Mouse (Mus musculus) hindbrain, embryonic 10.5 days (tissue): ENCODE data around the gene Usp6nl. TPM values are rescaled to one million over a fixed set of nuclear protein-coding genes. Genes with fewer than 3 reads are reported as not detected.

Source experiments
- DNase-seq: peaks from one replicate; pipeline ENCODE4 v3.0.0-alpha.2; 2017; ENCODE audit warnings: low spot score
- H3K27ac ChIP-seq: fragments of 300-500 bp; sonication (generic); 2 replicates; pipeline ENCODE4 v1.5.1; 2016; ENCODE audit warnings: mild to moderate bottlenecking, moderate library complexity
- H3K27me3 ChIP-seq: fragments of 300-500 bp; sonication (generic); 2 replicates; pipeline ENCODE4 v1.6.1; 2016; ENCODE audit warnings: mild to moderate bottlenecking; ENCODE audit not compliant: poor library complexity, insufficient read depth, severe bottlenecking
- H3K36me3 ChIP-seq: fragments of 300-500 bp; sonication (generic); 2 replicates; pipeline ENCODE4 v1.6.1; 2016; ENCODE audit warnings: mild to moderate bottlenecking, moderate library complexity
- H3K4me1 ChIP-seq: fragments of 300-500 bp; sonication (generic); replicated peaks from 2 replicates; pipeline ENCODE4 v1.6.1; 2016; ENCODE audit warnings: mild to moderate bottlenecking
- H3K4me3 ChIP-seq: fragments of 300-500 bp; sonication (generic); 2 replicates; pipeline ENCODE4 v1.5.1; 2016; ENCODE audit warnings: mild to moderate bottlenecking, moderate library complexity
- H3K9me3 ChIP-seq: fragments of 300-500 bp; sonication (generic); 2 replicates; pipeline ENCODE4 v1.6.1; 2016; ENCODE audit warnings: mild to moderate bottlenecking, moderate library complexity
- WGBS: fragments of 180-500 bp; shearing (Covaris S2); methylation state at CpG from one replicate; pipeline ENCODE4 v1.1.7; 2016; 5-methylcytosine and 5-hydroxymethylcytosine counted together
- polyA plus RNA-seq: library from polyadenylated mRNA; unstranded; fragments of >200 nt; fragmentation: Nextera tagmentation; extraction: Ambion mirVana; gene quantifications from 2 replicates; pipeline ENCODE4 v1.2.1, GENCODE M21; 2016

The Usp6nl gene
- polyA plus RNA-seq, 1 experiment from 2014 or later = 11.6 TPM

DNA sequence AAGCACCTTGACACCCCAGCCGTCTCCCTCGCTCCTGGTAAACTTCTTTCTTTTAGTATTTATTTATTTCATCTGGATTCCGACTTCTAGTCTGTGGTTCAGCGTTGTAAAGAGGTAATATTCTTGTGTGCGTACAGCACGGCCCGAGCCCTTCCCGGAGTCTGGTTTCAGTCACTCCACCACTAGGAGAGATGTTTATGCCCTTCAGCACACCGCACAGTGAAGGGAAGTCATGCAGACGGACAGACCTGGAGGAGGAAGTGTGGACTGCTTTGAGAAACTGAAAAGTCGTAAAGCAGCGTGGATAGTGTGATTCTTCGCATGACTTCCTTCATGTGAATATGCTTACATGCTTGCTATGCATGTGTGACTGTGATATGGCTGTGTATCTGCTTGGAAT lies 40.7 kb downstream of the Usp6nl start:
- DNase-seq = no peak
- Histone ChIP-seq H3K27ac (no peak overlapping the region), H3K4me3 (no peak overlapping the region), H3K4me1 (peaks cover 35% of the 10 kb centered on the region), H3K36me3 (peaks cover 3% of the 10 kb centered on the region; the same call in 1 of the 2 replicates), H3K27me3 (no peaks in the 10 kb centered on the region), H3K9me3 (no peaks in the 10 kb centered on the region)
- WGBS = 86% methylated on average over 13 of the region's 13 CpGs

DNA sequence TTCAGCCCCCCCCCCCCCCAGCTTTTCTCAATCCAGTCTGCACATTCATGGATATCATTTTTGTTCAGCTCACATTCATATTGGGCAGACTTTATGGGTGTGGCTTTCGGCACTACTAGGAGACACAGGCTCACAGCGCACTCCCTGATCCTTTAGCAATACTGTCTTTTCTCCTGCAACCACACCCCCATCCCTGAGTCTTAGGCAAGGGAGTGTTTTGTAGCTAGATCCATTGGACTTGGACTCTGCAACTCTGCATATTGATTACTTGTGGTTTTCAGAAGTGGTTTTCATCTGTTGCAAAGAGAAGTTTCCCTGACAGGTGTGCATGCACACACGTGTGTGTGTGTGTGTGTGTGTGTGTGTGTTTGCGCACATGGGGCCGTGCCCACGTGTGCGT lies 41.5 kb downstream of the Usp6nl start:
- Histone ChIP-seq H3K27ac (no peak overlapping the region), H3K9me3 (no peaks in the 10 kb centered on the region), H3K4me3 (no peak overlapping the region), H3K27me3 (no peaks in the 10 kb centered on the region), H3K36me3 (peaks cover 2% of the 10 kb centered on the region; the same call in 1 of the 2 replicates), H3K4me1 (peaks cover 31% of the 10 kb centered on the region)
- 92% methylated on average over 7 of the region's 7 CpGs for WGBS
- DNase-seq = no peak

DNA sequence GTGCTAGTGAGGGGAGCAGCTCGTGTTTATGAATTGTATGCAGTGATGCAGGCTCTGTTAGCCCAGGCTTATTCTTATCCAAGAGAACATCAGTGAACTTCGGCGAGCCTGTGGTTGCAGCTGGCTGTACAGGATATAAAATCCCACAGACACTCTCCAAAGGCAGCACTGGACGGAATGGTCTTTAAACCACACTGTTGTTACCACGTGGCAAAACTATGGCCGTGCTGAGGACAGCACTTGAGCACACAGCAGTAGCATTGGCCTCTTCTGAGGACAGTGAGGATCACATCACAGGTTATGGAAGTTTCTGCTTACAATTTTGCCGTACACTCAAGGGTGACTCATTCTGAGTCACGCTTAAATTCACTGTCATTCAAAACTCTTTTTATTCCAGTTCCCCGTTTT lies 44.1 kb downstream of the Usp6nl start:
- 79% methylated on average over 9 of the region's 9 CpGs for WGBS
- no peak overlapping the region for H3K4me3 ChIP-seq
- H3K27ac ChIP-seq = no peak overlapping the region
- no peaks in the 10 kb centered on the region for H3K9me3 ChIP-seq
- H3K4me1 ChIP-seq = peaks cover 19% of the 10 kb centered on the region; the same call in 1 of the 2 replicates
- no peaks in the 10 kb centered on the region for H3K36me3 ChIP-seq
- no peak for DNase-seq
- H3K27me3 ChIP-seq = no peaks in the 10 kb centered on the region

DNA sequence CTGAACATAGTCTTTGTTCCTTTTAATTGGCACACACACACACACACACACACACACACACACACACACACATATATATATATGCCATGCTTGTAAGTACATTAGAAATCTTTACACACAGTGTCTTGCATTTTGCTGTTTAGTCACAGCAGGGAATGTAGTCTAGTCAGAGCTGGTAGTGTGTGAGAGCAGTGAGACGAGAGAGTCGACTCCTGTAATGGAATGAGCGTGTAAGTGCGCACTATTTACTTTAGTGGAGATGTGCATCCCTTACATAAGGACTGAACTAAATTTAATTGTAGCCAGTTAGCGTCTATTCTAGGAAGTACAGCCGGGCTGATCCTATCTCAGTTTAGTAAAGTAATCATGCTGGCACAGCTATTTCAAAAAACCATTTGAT lies 44.5 kb downstream of the Usp6nl start:
- Histone ChIP-seq H3K4me3 (no peak overlapping the region), H3K36me3 (no peaks in the 10 kb centered on the region), H3K27ac (no peak overlapping the region), H3K27me3 (no peaks in the 10 kb centered on the region), H3K9me3 (no peaks in the 10 kb centered on the region), H3K4me1 (peaks cover 19% of the 10 kb centered on the region; the same call in 1 of the 2 replicates)
- 88% methylated on average over 6 of the region's 6 CpGs for WGBS
- no peak for DNase-seq

DNA sequence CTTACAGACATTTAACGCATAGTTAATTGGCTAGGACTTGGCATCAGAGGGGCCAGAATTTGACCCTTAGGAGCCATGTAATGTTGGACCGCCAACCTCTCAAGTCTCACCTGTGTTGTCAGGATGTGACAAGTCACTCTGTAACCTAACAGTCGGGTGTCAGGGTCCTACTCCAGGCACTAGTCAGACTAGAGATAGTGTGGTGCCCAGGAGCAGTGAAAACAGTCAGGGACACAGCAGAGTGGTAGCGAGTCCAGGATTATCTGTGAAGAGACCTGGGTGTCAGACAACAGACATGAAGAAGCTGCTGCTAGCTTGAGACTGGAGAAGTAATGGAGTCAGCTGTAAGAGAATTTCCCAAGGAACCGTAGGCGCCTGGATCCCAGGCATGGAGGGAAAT lies 45.0 kb downstream of the Usp6nl start:
- no peaks in the 10 kb centered on the region for H3K9me3 ChIP-seq
- DNase-seq = no peak
- 94% methylated on average over 6 of the region's 6 CpGs for WGBS
- peaks cover 19% of the 10 kb centered on the region; the same call in 1 of the 2 replicates for H3K4me1 ChIP-seq
- no peak overlapping the region for H3K27ac ChIP-seq
- no peaks in the 10 kb centered on the region for H3K27me3 ChIP-seq
- H3K4me3 ChIP-seq = no peak overlapping the region
- H3K36me3 ChIP-seq = no peaks in the 10 kb centered on the region

DNA sequence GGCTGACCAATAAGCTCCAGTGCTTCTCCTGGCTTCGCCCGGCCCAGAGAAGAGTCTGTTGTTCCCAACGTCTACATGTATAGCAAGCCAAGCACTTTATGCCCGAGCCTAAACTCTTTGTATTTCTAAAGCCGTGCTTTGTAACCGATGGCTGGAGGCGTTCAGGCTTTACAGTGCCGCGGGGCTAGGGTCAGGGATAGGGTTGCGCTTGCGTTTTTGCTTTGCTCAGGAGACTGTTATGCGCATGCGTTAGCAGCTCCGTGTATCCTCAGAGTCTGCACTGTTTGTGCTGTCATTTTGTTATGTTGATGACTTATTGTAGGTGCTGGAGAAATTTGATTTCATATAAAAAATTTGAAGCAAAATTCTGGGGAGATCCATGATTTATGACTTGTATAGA lies 51.7 kb downstream of the Usp6nl start:
- Histone ChIP-seq H3K36me3 (no peaks in the 10 kb centered on the region), H3K4me1 (peaks cover 18% of the 10 kb centered on the region; the same call in 1 of the 2 replicates), H3K27me3 (no peaks in the 10 kb centered on the region), H3K27ac (no peak overlapping the region), H3K9me3 (no peaks in the 10 kb centered on the region), H3K4me3 (no peak overlapping the region)
- DNase-seq = no peak
- WGBS = 73% methylated on average over 14 of the region's 14 CpGs

DNA sequence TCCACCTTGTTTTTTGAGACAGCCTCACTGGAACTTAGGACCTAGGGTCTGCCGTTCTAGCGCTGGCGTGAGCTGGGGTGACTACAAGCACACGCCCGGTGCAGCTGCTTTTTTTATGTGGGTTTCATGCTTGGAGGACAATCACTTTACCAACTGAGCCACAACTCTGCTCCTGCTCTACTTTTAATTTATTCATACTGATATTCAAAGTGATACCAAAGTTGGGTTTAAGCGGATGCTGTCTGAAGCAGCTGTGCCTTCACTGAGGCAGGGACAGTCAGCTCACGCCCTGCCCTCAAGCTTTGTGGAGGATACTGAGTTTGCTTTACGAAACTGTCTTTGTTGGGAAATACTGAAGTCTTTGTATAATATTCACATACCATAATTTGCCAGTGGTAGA lies 53.6 kb downstream of the Usp6nl start:
- no peak overlapping the region for H3K27ac ChIP-seq
- H3K9me3 ChIP-seq = no peaks in the 10 kb centered on the region
- no peak for DNase-seq
- H3K4me1 ChIP-seq = peaks cover 18% of the 10 kb centered on the region; the same call in 1 of the 2 replicates
- H3K36me3 ChIP-seq = no peaks in the 10 kb centered on the region
- no peak overlapping the region for H3K4me3 ChIP-seq
- 92% methylated on average over 8 of the region's 8 CpGs for WGBS
- H3K27me3 ChIP-seq = no peaks in the 10 kb centered on the region

DNA sequence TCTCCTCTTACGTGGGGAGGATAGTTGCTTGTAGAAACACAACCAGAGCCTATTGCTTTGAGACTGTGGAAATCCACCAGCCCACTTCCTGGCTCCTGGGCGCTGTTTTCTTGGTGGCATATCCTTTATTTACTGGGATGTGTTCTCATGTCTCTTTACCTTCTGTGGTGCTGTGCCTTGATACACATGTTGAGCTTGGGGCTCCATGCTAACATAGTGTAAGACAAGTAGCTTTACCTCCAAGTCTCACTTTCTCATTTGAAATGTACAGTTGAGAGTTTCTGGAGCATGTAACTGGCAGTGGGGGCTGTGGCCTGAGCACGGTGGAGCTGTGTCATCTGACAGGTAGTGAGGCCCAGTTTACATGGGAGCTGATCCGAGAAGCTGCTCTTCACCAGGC lies 54.5 kb downstream of the Usp6nl start:
- Histone ChIP-seq H3K4me1 (peaks cover 18% of the 10 kb centered on the region; the same call in 1 of the 2 replicates), H3K9me3 (no peaks in the 10 kb centered on the region), H3K27ac (no peak overlapping the region), H3K36me3 (no peaks in the 10 kb centered on the region), H3K4me3 (no peak overlapping the region), H3K27me3 (no peaks in the 10 kb centered on the region)
- no peak for DNase-seq
- 86% methylated on average over 4 of the region's 4 CpGs for WGBS

DNA sequence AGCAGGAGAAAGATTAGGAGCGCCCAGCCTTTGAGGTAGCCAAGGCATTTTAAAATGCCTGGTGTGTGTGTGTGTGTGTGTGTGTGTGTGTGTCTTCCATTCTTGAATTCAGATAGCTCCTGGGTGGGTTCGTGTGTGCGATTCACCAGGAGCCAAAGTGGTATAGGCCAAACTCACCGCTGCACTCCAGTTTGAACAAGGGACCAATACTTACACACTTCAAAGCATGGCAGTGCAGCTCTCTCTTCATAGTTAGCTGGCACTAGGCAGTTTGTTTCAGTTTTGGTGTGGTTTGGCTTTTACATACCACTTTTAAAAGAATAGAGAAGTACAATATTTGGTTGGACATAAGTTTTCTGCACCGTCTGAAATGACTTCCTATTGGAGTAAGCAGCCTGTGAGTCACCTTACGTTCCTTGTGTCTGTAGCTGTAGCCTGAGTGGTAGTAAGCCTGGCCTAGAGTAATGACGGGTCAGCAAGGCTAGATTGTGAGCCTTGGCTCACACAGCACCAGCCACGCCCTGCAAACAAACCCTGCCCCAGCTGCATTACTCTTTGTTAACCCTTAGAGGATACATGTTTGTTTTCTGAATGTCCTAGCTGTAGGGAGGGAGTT lies 56.2 kb downstream of the Usp6nl start:
- Histone ChIP-seq H3K36me3 (0 out of 2 replicates have a peak, but pooled peaks cover 2% of the 10 kb centered on the region), H3K9me3 (no peaks in the 10 kb centered on the region), H3K27ac (no peak overlapping the region), H3K4me3 (no peak overlapping the region), H3K4me1 (peaks cover 18% of the 10 kb centered on the region; the same call in 1 of the 2 replicates), H3K27me3 (no peaks in the 10 kb centered on the region)
- no peak for DNase-seq
- 79% methylated on average over 8 of the region's 8 CpGs for WGBS

DNA sequence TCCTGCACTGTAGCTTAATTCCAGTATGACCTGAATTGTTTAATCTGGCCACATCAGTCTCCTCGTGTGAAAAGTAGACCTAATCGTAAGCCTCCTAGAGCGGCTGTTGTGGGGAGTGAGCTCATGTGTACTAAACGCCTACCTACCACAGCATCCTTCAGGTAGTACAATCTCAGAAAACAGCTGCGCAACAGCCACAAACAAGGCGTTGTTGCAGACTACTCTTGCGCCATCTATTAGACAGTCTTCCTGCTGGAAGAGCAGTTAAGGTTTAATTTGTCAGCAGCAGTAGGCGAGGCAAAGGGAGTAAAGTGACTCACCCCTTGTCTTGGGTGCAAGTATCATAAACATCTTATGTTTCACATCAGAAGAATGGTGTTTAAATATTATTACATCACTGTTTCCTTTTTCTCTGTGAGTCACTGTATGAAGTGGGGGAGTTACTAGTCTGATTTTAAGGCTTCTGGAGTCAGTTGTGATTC lies 57.3 kb downstream of the Usp6nl start:
- Histone ChIP-seq H3K27me3 (no peaks in the 10 kb centered on the region), H3K27ac (no peak overlapping the region), H3K9me3 (no peaks in the 10 kb centered on the region), H3K4me3 (no peak overlapping the region), H3K36me3 (0 out of 2 replicates have a peak, but pooled peaks cover 3% of the 10 kb centered on the region), H3K4me1 (peaks cover 15% of the 10 kb centered on the region; the same call in 1 of the 2 replicates)
- DNase-seq = no peak
- 95% methylated on average over 8 of the region's 8 CpGs for WGBS

DNA sequence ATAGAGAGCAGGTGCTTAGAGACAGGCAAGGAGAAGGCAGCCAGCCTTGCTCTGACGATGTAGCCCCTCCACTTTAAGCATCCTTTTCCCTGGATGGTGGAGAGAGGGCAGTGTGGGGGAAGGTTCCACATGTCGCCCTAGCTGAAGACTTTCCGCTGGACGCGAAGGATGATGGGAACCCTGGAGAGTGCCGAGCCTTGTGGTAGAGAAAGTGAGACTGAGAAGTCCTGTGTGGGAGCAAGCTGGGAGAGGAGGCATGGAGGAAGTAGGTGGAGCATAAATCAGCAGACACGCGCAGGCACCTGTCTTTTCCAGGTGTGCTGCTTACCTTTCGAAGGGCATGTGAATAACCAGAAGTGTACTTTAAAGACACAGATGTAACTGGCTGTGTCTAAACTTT lies 57.9 kb downstream of the Usp6nl start:
- no peak for DNase-seq
- 0 out of 2 replicates have a peak, but pooled peaks cover 3% of the 10 kb centered on the region for H3K36me3 ChIP-seq
- H3K4me1 ChIP-seq = peaks cover 15% of the 10 kb centered on the region; the same call in 1 of the 2 replicates
- H3K9me3 ChIP-seq = no peaks in the 10 kb centered on the region
- no peak overlapping the region for H3K27ac ChIP-seq
- no peak overlapping the region for H3K4me3 ChIP-seq
- H3K27me3 ChIP-seq = no peaks in the 10 kb centered on the region
- 87% methylated on average over 9 of the region's 9 CpGs for WGBS

DNA sequence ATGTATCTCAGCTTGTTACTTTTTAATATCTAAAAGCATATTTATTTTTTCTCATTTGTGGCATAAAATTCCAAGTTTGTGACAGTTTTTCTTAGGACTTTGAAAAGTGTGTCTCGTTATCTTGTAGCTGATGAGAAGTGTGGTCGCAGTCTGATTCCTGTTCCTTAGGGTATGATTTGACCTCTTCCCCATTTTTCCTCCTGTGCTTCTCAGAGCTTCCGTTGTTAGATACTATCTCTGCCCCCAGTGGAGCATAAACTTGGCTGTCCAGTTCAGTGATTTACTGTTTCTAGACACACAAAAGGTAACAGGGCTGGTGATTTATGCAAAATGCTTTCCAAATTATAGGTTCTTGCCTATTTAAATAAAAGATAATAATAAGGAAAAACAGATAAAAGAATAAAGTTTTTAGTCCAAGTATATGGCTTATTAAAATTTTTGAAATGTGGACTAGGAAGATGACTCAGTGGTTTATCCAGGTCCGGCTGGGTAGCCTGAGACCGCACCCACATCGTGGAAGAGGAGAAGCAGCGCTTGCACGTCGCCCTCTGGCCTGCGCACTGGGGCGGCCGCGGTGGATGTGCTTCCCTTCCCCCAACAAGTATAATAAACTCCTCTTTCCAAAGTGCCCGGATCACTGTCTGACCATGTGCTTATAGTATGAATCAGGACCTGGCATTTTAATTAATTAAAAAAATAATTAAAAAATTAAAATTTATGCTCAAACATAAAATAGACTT lies 62.1 kb downstream of the Usp6nl start:
- no peak for DNase-seq
- H3K4me1 ChIP-seq = 0 out of 2 replicates have a peak, but pooled peaks cover 6% of the 10 kb centered on the region
- H3K36me3 ChIP-seq = 0 out of 2 replicates have a peak, but pooled peaks cover 3% of the 10 kb centered on the region
- no peaks in the 10 kb centered on the region for H3K9me3 ChIP-seq
- no peaks in the 10 kb centered on the region for H3K27me3 ChIP-seq
- H3K27ac ChIP-seq = no peak overlapping the region
- WGBS = 91% methylated on average over 14 of the region's 14 CpGs
- no peak overlapping the region for H3K4me3 ChIP-seq

DNA sequence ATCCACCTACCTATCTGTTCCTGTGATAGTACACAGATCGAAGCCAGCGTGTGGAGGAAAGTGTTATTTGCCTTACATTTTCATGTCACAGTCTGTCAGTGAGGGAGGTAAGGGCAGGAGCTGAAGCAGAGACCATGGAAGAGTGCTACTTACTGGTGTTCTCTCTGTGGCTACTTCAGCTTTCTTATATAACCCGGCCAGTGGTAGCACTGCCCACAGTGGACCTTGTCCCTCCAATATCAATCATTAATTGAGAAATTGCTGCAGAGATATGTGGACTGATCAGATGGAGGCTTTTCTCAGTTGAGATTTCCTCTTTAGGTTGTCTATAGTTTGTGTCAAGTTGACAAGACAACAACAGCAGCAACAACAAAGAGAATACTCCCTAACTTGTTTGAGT lies 66.7 kb downstream of the Usp6nl start:
- no peak overlapping the region for H3K4me3 ChIP-seq
- H3K9me3 ChIP-seq = no peaks in the 10 kb centered on the region
- WGBS = 90% methylated on average over 3 of the region's 3 CpGs
- H3K27ac ChIP-seq = no peak overlapping the region
- no peak for DNase-seq
- 0 out of 2 replicates have a peak, but pooled peaks cover 6% of the 10 kb centered on the region for H3K4me1 ChIP-seq
- H3K27me3 ChIP-seq = no peaks in the 10 kb centered on the region
- peaks cover 15% of the 10 kb centered on the region for H3K36me3 ChIP-seq
